Mouse (Mus musculus) ES-CJ7 (cell line): ENCODE data around the gene Atp8b5.

Source experiments
- DNase-seq: peaks from one replicate; pipeline ENCODE4 v3.0.0; 2011; ENCODE audit warnings: low read depth, low spot score

The Atp8b5 gene

DNA sequence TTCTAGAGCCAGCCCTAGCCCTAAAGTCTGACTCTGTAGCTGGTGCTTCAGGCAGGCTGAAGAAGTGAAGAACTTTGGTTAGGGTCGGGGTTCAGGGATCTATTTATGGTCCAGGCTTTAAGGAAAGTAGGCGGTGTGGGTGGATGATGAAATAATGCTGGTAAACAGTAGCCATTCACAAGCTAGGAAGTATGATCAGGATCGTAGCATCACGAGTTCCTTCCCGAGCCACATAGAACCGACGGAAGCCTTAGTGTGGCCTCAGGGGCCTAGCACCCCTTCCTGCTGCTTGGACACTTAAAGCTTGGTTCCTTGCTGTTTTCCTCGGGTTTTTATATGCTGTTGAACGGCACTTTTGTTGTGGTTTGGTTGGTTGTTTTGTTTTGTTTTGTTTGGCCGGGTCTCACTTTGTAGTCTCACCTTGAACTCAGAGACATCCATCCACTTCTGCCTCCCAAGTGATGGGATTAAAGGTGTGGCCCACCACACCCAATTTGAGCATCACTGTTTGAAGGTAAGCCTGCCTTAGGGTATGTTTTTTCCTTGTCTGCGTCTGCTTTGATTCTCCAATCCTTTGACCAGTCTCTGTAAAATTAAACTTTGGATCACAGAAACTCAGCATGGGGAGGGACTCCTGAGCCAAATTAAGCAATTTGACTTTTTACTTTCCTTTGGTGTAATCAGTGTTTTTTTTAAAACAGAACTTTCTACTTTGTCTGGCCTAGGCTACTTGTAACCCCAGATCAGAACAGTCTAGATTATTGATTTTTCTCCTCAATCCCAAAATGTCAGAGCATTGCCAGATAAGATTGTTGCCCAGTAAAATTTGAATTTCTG is 116.5 kb downstream of the Atp8b5 start:
- peak; percentile 73 for DNase-seq

DNA sequence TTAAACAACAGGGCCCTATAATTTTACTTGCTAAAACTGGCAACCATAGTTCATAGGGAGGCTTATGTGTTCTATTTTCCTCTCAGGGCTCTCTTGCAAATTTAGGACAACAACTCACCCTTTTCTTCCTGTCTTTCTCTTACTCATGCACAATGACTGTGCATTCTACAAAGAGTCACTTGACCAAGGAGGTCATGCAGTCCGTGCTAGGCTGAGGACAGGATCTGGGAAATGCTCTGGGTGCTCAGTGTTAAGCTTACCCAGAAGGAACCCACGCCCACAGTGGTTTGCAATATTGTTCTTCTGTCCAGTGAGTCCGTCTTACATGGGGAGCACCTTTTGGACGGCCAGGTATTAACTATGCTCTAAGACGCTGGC is 117.1 kb downstream of the Atp8b5 start:
- no peak for DNase-seq

DNA sequence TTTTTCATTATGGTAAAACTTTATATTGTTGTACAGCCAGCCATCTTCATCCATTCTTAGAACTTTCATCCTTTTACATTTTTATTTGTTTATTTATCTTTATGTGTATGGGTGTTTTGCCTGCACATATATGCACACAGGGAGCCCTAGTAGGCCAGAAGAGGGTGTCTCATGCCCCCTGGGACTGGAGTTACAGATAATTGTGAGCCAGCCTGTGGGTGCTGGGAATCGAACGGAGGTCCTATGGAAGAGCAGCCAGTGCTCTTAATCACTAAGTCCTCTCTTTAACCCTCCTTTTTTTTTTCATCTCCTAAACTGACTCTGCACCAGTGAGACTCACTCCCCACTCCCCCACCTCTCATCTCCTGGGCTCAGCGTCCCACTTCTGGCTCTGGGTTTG is 117.6 kb downstream of the Atp8b5 start:
- DNase-seq: no peak

- peak; percentile 34 for DNase-seq
Observed at GRCm38 (mm10) chr4:43386932-43387331, 120.0 kb downstream of the Atp8b5 start.

DNA sequence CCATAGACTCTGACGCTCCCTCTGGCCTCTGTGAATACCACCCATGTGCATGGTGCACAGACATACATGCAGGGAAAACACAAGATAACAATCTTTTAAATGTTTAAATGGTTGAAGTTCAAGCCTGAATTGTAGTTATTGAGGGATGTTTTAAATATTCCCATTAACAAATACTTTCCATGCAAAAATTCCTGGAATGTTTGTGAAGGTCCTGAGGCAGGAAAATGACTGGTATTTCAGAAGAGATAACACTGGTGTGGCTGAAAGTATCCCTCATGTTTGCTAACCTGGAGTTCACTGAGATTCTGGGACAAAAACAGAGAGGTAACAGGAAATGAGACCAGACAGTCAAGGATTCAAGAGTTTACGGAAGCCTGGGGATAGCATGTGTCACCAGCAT is 122.4 kb downstream of the Atp8b5 start:
- no peak for DNase-seq

- no peak for DNase-seq
Observed at GRCm38 (mm10) chr4:43389845-43390440, 123.0 kb downstream of the Atp8b5 start.

DNA sequence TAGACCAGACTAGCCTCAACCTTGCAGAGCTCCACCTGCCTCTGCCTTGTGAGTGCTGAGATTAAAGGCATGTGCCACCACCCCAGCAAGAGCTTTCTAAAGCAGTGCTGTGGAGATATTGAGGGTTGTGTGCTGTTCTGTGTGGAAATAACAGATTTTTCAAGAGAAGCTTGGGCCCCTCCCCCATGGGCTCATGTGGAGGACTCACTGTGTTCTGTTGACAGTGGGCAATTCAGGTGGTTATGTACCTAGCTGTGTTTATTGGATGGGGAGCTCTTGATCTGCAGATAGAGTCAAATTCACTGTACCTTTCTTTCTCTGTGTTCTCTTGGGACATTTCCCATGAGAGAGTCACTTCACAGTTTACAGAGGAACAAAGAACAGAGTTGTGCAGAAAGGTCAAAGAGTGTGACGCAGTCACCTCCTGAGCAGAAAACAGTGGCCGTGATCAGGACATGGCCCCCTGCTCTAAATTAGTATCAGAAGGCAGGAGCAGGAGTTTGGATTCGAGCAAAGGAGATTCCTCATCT is 124.6 kb downstream of the Atp8b5 start:
- DNase-seq: no peak

DNA sequence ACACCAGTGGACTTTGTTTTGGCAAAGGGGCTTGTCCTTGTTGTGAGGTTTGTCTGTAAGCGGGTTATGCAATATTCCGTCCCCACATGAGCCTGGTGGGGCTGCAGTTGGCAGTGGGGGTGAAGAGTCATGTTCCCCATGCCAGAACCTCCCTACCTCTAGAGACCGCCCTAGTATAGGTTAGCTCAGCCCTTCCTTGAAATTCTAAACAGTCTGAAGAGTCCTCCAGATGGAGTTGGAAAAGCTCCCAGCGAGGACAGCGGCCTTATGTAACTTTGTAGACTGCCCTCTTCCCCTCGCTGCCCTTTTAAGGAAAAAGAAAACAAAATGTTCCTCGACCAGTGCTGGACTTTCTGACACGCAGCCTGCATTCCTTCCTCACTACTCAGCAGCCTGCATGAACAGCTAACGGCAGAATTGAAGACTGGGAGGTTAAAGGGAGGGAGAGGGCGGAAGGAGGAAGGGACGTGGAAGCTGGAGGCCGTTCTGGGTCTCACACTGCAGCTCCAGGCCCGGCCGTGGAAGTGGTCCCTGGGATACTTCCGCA is 127.5 kb downstream of the Atp8b5 start:
- DNase-seq: no peak

DNA sequence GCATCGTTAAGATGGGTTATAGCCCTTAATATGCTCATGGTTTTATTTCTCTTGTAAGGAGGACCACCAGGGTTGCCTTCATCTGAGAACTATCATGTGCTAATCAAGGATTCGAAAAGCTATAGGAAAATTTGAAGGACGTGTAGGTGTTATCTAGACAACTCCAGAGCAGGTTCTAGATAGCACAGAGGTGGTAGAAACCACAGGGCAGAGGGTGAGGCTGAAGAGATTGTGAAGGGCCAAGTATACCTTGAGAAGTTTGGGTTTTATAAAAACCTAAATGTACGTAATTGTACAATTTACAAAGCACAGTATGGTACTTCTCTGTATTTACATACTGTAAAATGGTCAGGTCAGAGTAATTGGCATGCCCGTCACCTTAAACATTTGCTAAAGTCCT is 128.2 kb downstream of the Atp8b5 start:
- DNase-seq: no peak

GRCm38 (mm10) chr4:43395836-43396235 is 128.9 kb downstream of the Atp8b5 start:
- DNase-seq: no peak

DNA sequence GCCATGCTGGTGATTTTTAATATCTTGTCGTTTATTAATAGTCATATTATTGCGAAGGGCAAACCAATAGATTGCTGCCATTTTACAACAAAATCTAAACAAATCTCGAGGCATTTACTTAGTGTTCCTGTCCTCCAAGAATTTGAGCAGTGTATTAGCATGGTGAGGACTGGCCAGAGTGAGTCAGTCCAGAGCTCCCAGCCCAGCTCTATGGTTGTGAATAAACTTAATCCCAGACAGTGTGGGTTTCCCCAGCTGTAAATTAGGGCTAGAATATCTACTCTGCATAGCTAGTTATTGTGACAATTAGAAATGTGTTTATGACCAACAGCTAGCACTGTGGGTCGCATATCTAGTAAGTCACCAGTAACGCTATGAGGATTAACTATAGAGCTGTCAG is 129.4 kb downstream of the Atp8b5 start:
- DNase-seq: no peak

- DNase-seq: no peak
Observed at GRCm38 (mm10) chr4:43398014-43398413, 131.1 kb downstream of the Atp8b5 start.

GRCm38 (mm10) chr4:43398829-43399331 is 131.9 kb downstream of the Atp8b5 start:
- DNase-seq: peak; percentile 70

GRCm38 (mm10) chr4:43399391-43400131 is 132.6 kb downstream of the Atp8b5 start:
- no peak for DNase-seq

GRCm38 (mm10) chr4:43400976-43401375 is 134.0 kb downstream of the Atp8b5 start:
- DNase-seq: no peak

DNA sequence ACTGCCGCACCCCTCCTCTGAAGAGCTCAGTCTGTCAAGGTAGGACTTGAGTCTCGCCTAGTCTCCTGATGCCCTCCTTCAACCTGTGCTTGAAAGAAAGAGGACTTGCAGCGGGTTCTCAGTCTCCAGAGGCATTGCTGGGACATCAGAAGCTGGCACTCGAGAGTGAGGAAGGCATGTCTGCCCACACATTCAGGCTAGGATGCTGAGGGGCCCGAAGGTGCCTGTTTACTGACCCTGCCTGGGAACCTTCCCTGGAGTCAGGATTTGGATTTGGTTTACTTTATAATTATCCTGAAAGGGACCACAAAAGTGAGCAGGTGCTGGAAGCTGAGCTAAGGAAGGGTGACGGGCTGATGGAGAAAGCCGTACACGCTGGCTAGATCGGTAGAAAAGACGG is 134.5 kb downstream of the Atp8b5 start:
- DNase-seq: no peak

DNA sequence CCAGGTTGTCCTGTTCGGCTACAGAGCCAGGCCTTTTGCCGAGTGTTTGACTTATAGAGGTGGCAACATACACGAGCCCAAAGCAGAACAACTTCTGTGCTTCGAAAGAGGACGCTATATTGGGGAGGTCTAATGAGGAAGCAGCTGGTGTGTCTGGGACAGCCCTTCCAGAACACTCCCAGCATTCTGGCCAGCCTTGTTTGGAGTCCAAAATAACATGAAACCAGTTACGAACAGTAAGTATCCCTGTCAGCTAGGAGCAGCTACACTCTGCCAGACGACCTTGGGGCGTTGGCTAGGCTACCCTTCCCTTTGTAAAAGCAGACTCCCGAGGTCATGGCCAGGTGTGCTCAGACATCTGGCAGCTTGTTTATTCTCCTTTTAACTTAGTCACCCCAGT is 135.3 kb downstream of the Atp8b5 start:
- no peak for DNase-seq

DNA sequence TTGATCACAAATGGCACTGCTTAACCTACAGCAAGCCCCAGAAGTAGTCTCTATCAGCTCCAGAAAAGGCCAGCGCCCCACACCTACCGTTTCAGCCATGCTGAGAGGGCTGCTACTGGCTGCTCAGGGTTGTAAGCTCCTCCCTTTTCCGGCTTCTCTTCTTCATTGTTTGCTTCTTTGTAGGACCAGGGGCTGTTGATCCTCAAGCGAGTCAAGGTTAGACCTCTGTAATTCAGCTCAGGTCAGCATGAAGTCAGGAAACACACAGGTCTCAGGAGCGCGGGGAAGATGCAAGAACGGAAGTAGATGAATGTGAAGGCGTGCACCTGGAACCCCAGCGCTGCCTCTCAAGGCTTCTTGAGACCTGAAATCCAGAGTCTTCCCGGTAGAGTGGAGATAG is 137.7 kb downstream of the Atp8b5 start:
- DNase-seq: peak; percentile 56

DNA sequence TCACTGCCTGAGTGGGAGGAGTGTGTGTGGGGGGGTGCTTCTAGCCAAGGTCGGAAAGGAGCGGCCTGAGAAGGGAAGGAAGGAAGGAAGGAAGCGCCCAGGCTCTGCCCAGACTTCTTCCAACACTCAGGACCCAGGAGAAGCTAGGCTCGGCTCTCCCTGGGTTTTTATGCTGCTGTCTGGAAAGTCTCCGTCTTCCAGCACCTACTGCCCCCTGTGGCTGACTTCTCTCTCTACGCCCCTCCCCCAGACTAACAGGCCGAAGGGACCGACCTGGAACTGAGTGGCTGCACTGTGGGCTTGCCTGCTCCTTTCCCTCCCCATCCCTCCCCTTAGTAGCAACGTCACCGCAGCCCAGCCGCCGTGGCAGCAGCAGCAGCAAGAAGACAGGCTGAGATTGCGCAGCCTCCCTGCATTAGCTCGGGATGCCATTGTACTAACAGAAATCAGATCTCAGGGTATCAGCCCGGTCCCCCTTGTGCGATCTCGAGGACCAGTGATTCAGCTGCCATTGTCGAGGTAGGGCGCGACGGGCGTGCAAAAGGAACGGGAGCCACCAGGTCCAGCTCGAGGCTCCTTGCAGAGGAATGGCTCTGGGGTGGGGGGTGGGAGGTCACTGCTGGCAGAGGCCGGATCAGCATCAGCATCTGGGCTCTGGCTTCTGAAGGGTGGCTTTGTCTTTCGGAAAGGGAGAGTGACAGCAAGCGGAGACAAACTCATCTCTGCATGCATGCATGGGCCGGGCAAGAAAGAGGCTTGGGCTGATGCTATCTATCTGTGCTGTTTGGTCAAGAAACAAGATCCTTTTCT is 139.4 kb downstream of the Atp8b5 start:
- DNase-seq: peak; percentile 92

DNA sequence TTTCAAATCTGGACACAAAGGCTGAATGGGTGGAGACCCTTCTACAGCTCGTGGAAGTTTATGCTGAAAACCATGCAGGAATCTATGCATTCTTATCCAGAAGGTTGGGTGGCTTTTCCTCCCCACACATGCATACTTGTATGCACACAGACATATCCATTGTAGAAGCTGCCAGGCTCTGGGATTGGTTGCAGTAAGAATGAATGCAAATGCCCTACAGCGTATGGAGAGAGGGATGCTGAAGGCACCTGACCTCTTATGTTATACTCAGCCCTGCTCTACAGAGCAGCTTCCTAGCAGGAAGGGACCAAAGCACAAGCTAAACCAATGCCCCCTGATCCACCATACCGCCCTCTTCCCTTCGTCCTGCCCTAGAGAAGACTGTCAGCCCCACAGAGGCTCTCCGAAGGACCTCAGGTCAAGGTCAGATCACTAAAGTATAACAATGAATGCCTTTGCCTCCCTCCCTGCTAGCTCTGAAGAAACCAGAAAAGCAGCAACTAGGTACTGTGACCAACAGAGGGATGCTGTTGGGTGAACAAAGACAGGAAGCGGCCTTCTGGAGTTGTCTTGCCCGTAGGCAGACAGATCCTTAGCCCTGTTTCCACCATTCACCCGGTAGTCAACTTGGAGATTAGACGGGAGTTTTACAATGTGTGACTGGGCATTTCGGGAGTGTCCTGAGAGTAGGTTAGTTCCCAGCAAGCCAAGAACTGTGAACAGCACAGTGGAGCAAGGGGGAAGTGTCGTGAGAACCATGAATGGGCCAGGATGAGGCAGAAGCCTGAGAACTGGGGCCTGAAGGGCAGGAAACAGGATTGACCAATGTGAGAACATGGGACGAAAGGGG is 140.3 kb downstream of the Atp8b5 start:
- DNase-seq: peak; percentile 74
